Mouse (Mus musculus): ENCODE measurements at regions not wholly inside any gene's neighbourhood (a gene's known extent, or its start where the extent isn't known, plus 50 kb on each side); places are given as distances from the start of the nearest gene placed in this dataset.

DNA sequence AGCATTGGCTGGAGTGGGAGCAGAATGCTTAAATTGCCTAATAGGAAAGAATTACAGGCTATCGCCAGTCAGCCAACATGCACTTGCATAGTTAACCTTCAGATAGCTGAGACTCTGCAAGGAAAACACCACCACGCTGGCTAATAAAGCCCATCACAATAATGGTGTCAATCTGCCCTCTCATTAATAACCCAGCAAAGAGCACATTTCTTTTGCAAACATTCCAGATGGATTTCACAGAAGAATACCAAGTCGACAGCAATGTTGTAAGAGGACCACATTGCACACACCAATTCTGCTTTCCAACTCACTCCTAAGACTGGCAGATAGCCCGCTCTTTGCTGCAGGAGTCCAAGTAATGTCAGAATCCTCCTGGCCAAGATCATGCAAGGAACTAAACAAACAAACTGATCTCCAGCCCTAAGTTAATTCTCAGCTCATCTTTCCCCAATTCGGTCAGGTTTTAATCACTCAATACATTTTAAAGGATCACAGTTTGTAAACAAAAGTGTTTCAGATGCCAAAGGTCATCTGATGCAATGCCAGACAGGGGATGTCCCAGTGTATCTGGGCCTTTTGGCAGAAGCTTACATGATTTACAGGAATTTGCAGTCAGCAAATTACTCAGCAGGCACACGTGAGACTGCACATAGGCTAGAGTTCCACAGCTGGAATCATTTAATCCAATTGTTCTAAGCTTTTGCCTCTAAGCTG, 198.4 kb downstream of the Klf6 start:
- no peak for DNase-seq (ENCODE audit: low spot score in 2 of 2)

DNA sequence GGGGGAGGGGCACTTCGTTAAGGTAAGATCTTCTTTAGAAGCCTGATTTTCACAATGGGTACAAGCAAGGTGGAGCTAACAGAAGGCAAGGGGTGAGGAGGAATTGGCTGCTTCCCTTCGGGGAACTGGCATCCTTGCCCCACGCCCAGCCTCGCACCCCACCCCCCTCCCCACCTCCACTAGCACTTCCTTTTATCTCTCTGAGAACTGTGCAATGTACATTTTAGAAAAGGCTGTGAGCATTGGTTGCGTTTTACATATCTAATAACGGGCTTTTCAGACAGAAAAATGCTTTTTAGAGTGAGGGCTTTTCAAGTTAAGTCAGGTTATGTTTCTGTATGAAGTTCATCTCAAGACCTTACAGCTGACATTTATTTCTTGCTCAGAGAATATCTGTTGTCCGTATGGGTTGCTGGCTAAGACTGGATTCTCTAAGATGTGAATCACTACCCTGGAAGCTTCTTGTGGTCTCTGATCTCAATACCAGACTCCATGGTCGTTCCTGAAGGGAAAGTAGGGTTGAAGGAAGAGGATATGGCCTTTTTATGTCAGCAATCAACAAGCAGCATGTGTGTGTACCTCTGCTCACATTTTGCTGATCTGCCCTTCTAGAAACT, 199.1 kb downstream of the Klf6 start:
- no peak for DNase-seq (ENCODE audit: low spot score in 2 of 2)

- no peak for DNase-seq (ENCODE audit: low spot score in 2 of 2)
Observed at GRCm38 (mm10) chr13:6062305-6062704, 201.0 kb downstream of the Klf6 start.

GRCm38 (mm10) chr13:6062729-6063386, 201.6 kb downstream of the Klf6 start:
- DNase-seq (ENCODE audit: low spot score in 2 of 2): no peak

- DNase-seq (ENCODE audit: low spot score in 2 of 2): no peak
Observed at GRCm38 (mm10) chr13:6076978-6077825, 215.9 kb downstream of the Klf6 start.

GRCm38 (mm10) chr13:6085891-6086290, 224.6 kb downstream of the Klf6 start:
- DNase-seq (ENCODE audit: low spot score in 2 of 2): no peak

DNA sequence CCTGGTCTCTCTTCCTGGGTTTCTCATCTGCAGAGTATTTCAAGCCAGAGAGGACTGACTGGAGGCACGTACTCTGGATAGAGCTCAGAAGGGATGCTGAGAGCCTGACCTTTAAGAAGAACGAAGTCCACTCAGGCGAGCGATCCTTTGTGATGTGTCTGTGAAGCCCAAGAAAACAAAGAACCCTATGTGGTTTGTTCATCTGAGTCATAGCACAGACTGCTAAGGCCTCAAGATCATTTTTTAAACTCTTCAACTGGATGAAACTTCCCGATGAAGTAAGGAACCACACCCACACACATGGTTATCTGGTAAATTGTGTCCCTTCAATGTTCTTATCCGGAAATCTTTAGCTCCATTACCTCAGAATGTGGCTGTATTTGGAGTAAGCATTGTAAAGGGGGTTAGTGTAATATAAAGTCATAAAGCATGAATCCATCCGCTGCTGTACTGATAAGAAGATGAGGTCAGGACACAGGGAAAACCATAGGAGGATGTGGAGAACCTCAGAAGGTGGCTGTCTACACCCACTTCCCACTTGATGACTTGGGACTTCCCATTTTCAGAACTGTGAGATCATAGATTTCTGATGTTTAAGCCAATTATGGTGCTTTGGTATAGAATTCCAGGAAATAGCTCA, 247.9 kb downstream of the Klf6 start:
- no peak for DNase-seq (ENCODE audit: low spot score in 2 of 2)

- no peak for DNase-seq (ENCODE audit: low spot score in 2 of 2)
Observed at GRCm38 (mm10) chr13:6119703-6120102, 258.4 kb downstream of the Klf6 start.

GRCm38 (mm10) chr13:6127311-6127710, 266.0 kb downstream of the Klf6 start:
- no peak for DNase-seq (ENCODE audit: low spot score in 2 of 2)

DNA sequence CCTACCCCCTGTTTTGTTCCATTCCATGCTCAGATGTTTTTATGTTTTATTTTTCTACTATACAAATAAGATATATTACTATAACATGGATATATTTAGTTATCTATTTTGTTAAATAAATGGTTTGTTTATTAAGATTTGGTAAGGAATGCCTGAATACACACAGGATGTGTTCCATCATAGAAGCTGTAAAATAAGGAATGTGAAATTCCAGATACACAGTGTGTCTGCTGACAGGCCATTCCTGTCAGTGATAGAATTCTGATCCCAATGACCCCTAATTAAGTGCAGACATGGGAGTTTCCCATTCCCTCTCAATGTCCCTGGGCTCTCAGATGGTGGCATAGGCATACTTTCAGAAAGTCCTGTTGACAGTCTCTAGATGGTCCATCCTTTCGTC, 267.6 kb downstream of the Klf6 start:
- no peak for DNase-seq (ENCODE audit: low spot score in 2 of 2)

DNA sequence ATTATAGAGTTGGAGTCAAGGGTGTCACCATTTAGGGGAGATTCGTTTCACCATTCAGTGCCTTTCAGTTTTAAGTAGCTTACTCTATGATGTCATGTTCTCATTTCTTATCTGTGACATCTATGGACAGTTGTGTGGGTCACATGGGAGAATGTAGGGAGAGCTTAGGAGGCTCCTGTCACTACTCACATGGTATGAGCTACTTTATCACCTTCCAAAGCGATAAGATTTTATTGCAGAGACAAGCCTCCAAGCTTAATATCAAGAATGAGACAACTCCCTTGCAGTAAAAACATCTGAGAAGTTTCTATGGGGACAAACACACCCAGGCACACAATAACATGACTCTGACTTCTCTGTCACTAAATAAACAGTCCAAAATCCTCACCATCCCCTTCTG, 270.1 kb downstream of the Klf6 start:
- DNase-seq (ENCODE audit: low spot score in 2 of 2): no peak

DNA sequence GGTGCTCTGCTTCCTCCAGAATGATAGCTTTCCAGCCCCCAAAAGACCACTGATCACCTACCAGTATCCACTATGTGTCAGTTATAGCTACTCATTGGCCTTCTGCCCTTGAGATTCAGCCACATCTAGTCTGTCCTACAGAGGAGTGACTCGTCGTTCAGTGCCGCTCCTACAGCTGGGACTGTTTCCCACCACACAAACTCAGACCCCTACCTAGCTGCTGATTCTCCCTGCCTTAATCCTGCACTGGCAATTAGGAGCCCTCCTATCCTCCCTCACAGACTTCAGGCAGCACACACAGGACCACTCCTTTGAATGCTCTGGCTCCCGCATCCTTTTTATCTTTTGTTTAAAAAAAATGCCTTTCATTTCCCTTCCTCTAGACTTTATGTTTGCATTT, 275.9 kb downstream of the Klf6 start:
- DNase-seq (ENCODE audit: low spot score in 2 of 2): no peak

- DNase-seq (ENCODE audit: low spot score in 2 of 2): no peak
Observed at GRCm38 (mm10) chr13:6142771-6143170, 281.5 kb downstream of the Klf6 start.

GRCm38 (mm10) chr13:6153657-6154056, 292.4 kb downstream of the Klf6 start:
- no peak for DNase-seq (ENCODE audit: low spot score in 2 of 2)

DNA sequence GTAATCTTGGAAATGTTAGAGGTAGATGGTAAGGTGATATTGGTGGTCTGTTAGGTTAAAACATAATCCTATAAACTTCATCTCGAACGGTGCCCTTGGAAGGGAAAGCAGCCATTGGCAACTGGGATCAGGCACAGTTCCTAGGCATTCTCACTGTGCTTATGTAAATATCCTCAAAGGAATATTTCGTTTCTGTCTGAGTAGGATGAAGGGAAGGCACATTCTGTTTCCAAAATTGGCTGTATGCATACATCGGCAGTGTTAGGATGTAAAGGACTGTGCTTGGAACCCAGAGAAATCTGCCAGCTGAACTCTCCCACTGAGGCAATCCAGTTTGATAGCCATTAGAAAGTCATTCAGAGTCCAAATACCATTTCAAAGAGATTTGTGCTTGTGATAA, 294.9 kb downstream of the Klf6 start:
- DNase-seq (ENCODE audit: low spot score in 2 of 2): no peak

- no peak for DNase-seq (ENCODE audit: low spot score in 2 of 2)
Observed at GRCm38 (mm10) chr13:6157029-6157428, 295.7 kb downstream of the Klf6 start.

DNA sequence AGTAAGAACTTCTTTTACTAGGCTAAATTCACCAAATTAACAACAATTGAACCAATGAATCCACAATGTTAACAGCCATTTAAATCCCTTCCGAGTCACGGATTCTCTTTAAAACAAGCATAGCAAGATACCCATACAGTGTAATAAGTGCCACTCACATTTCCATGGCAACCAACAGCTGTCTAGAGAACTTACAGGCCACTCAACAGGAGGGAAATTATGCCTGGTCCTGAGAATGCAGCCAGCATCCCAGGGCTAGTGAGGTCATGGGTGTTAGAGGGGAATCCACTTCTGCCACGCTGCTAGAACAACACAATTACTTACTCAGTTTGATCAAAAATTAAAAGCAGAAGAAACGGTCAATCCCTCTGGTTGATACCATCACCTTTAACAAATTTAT, 296.7 kb downstream of the Klf6 start:
- no peak for DNase-seq (ENCODE audit: low spot score in 2 of 2)

DNA sequence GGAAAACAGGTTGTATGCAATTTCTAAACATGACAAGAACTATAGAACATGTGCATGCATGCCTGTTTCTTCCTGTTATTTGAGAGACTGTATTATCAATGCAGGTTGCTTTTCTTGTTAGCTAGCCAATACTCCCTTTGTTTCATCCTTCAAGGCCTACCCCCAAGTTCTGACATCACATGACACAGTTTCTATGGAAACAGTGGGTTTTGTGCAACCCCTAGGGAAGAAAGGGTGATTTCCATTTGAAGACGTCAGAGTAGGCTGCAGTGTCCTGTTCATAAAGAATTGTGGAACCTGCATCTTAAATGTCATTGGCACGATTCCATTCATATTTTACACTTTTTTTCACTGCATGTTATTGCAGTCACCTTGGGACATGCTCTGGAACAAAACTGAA, 298.1 kb downstream of the Klf6 start:
- DNase-seq (ENCODE audit: low spot score in 2 of 2): no peak

GRCm38 (mm10) chr13:6165916-6166315, 304.6 kb downstream of the Klf6 start:
- DNase-seq (ENCODE audit: low spot score in 2 of 2): no peak

DNA sequence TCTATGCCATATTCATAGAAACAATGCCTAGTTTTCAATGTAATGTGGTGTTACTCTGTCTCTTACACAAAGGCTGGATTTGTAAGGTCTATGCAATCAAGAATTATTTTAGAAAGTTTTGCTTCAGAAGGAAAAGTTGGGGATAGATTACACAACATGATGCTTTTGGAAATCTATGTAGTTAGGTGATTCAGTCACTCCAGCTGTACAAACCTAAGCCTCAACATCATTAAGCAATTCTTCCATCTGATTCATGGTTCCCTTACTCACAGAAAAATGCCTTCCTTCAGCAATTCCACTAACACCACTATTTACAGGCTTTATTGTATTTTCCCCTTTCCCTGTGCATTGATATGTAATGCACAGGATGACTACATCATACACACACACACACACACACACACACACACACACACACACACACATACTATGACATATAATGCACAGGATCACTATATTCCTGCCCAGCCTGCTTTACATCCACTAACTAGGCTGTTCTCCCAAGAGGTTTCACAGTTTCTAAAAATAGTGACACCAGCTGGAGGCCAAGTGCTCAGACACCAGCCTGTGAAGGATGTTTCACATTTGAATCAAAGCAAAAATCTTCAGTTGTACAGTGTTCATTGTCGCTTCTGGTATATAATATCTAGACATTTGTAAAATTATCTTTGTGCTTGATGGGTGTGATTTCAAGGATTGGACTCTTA, 305.9 kb downstream of the Klf6 start:
- no peak for DNase-seq (ENCODE audit: low spot score in 2 of 2)

DNA sequence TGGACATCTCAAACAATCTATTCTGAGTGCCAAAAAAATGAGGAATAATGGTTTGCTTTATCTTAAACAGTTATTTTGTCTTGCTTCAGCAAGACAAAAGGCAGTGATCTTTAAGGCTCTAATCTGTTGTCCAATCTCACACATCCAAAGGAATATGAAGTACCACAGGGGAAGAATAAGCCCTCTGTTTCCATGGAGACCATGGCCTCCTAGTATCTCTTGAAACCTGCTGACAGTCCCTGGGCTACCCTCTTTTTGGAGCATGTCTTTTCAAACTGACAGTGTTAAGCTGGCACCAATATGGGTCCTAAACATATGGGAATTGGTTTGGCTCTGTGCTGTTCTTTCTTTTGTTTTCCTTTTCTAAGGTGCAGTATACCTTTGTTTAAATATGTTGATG, 311.8 kb downstream of the Klf6 start:
- DNase-seq (ENCODE audit: low spot score in 2 of 2): no peak
